Mouse (Mus musculus) adrenal gland (tissue): ENCODE measurements around the gene Ctnnb1.

Experiments used
- intact Hi-C: fragments of 180-260 bp; cut with DNase I; formaldehyde crosslinking; loops from one replicate; pipeline ENCODE4 v1.15.1; 2025
- long read RNA-seq, 2 experiments: library from polyadenylated mRNA; unstranded; transcript quantifications; one replicate each; pipeline ENCODE4 v2.0.0; 2020; ENCODE audit warnings: borderline replicate concordance in 1 of 2; ENCODE audit not compliant: insufficient replicate concordance in 1 of 2

Ctnnb1 gene
- long read RNA-seq, experiment 1, transcript Ctnnb1-201 (15 exons, 3,623 nt) = major isoform, 16 of 62 reads
- long read RNA-seq, experiment 1, transcript Ctnnb1-215 (1 exons, 1,292 nt) = minor isoform, 12 of 62 reads
- long read RNA-seq, experiment 1, partial matches to known transcripts = 29 of 62 reads
- long read RNA-seq, experiment 1, other reads (novel, unspliced or antisense) = 5 of 62 reads
- long read RNA-seq, experiment 2, transcript Ctnnb1-201 (15 exons, 3,623 nt) = minor isoform, 16 of 102 reads
- long read RNA-seq, experiment 2, transcript Ctnnb1-215 (1 exons, 1,292 nt) = major isoform, 20 of 102 reads
- long read RNA-seq, experiment 2, partial matches to known transcripts = 61 of 102 reads
- long read RNA-seq, experiment 2, other reads (novel, unspliced or antisense) = 4 of 102 reads

GRCm38 (mm10) chr9:120929081-120929480, at the start of gene Ctnnb1:
Gene Ctnnb1 (plus strand): TSS chr9:120929216.
- intact Hi-C loops = no loop called here

- intact Hi-C loops = no loop called here
These were observed 48.7 kb upstream of the Ctnnb1 start for GRCm38 (mm10) chr9:120880286-120880685.

GRCm38 (mm10) chr9:120881121-120881520, 47.9 kb upstream of the Ctnnb1 start:
- intact Hi-C loops = no loop called here

- intact Hi-C loops = no loop called here
These were observed 47.2 kb upstream of the Ctnnb1 start for GRCm38 (mm10) chr9:120881839-120882238.

GRCm38 (mm10) chr9:120884726-120885125, 44.3 kb upstream of the Ctnnb1 start:
- intact Hi-C loops = no loop called here

GRCm38 (mm10) chr9:120887631-120888030, 41.4 kb upstream of the Ctnnb1 start:
- intact Hi-C loops = no loop called here

- intact Hi-C loops = no loop called here
These were observed 35.6 kb upstream of the Ctnnb1 start for GRCm38 (mm10) chr9:120893435-120893834.

GRCm38 (mm10) chr9:120893971-120894370, 35.0 kb upstream of the Ctnnb1 start:
- intact Hi-C loops = no loop called here

- intact Hi-C loops = no loop called here
These were observed 34.6 kb upstream of the Ctnnb1 start for GRCm38 (mm10) chr9:120894376-120894775.

GRCm38 (mm10) chr9:120896502-120896901, 32.5 kb upstream of the Ctnnb1 start:
- intact Hi-C loops = no loop called here

GRCm38 (mm10) chr9:120897269-120897668, 31.7 kb upstream of the Ctnnb1 start:
- intact Hi-C loops = no loop called here

GRCm38 (mm10) chr9:120899833-120900232, 29.2 kb upstream of the Ctnnb1 start:
- intact Hi-C loops = no loop called here

GRCm38 (mm10) chr9:120900338-120901274, 28.4 kb upstream of the Ctnnb1 start:
- intact Hi-C loops = no loop called here

GRCm38 (mm10) chr9:120902562-120902961, 26.5 kb upstream of the Ctnnb1 start:
- intact Hi-C loops = no loop called here

GRCm38 (mm10) chr9:120908461-120908860, 20.6 kb upstream of the Ctnnb1 start:
- intact Hi-C loops = no loop called here

GRCm38 (mm10) chr9:120913152-120913551, 15.9 kb upstream of the Ctnnb1 start:
- intact Hi-C loops = no loop called here

- intact Hi-C loops = no loop called here
These were observed 14.6 kb upstream of the Ctnnb1 start for GRCm38 (mm10) chr9:120914429-120914828.

- intact Hi-C loops = loop anchor here (5.0 kb wide), 1 partner anchor 58 kb away; no protein-coding TSS in a partner anchor
These were observed 14.0 kb upstream of the Ctnnb1 start for GRCm38 (mm10) chr9:120914877-120915459.

GRCm38 (mm10) chr9:120917619-120918018, 11.4 kb upstream of the Ctnnb1 start:
- intact Hi-C loops = loop anchor here (5.0 kb wide), 1 partner anchor 60 kb away; no protein-coding TSS in a partner anchor

- intact Hi-C loops = loop anchor here (5.0 kb wide), 1 partner anchor 61 kb away; no protein-coding TSS in a partner anchor
These were observed 10.8 kb upstream of the Ctnnb1 start for GRCm38 (mm10) chr9:120918211-120918610.

- intact Hi-C loops = loop anchor here (5.0 kb wide), 1 partner anchor 61 kb away; no protein-coding TSS in a partner anchor
These were observed 10.4 kb upstream of the Ctnnb1 start for GRCm38 (mm10) chr9:120918642-120919041.
